Mouse (Mus musculus) layer of hippocampus, postnatal 36 days (tissue): ENCODE data around the gene Sh3pxd2b. TPM values are rescaled to one million over a fixed set of nuclear protein-coding genes. Genes with fewer than 3 reads are reported as not detected.

Source experiments
- total RNA-seq, 2 experiments: library from RNA; stranded (reverse); gene quantifications; 2 replicates each; pipeline ENCODE4 v1.2.3; 2021

Sh3pxd2b gene
- total RNA-seq, 2 experiments from 2014 or later, result 10.5 to 12.6 TPM

Other genes with a start within 250 kb of the Sh3pxd2b start
- not detected for gene Il9r, start 147.5 kb upstream of the Sh3pxd2b start, total RNA-seq
- gene Snrnp25, start 142.4 kb upstream of the Sh3pxd2b start, total RNA-seq, result 10 to 100 TPM; 18.0 to 19.0 TPM
- gene Rhbdf1, start 125.5 kb upstream of the Sh3pxd2b start, total RNA-seq, result 10 to 100 TPM; 13.4 to 16.5 TPM
- 10 to 100 TPM; 16.8 to 17.0 TPM for gene Mpg, start 121.3 kb upstream of the Sh3pxd2b start, total RNA-seq
- 10 to 100 TPM; 47.3 to 61.2 TPM for gene Nprl3, start 80.1 kb upstream of the Sh3pxd2b start, total RNA-seq
- not detected for gene Hba-x, start 71.4 kb upstream of the Sh3pxd2b start, total RNA-seq
- 100 to 1,000 TPM; 243 to 385 TPM for gene Hba-a1, start 64.3 kb upstream of the Sh3pxd2b start, total RNA-seq
- gene Hbq1b, start 60.9 kb upstream of the Sh3pxd2b start, total RNA-seq, result 1 to 10 TPM in 1 of 2 experiments, not detected in 1; 2.3 TPM
- 100 to 1,000 TPM; 192 to 362 TPM for gene Hba-a2, start 51.3 kb upstream of the Sh3pxd2b start, total RNA-seq
- 1 to 10 TPM in 1 of 2 experiments, not detected in 1; 1.4 TPM for gene Hbq1a, start 47.8 kb upstream of the Sh3pxd2b start, total RNA-seq
- gene Ubtd2, start 107.5 kb downstream of the Sh3pxd2b start, total RNA-seq, result 10 to 100 TPM; 34.7 to 34.9 TPM
- 1 to 10 TPM; 2.2 to 2.5 TPM for gene Efcab9, start 184.3 kb downstream of the Sh3pxd2b start, total RNA-seq
- gene Stk10, start 185.5 kb downstream of the Sh3pxd2b start, total RNA-seq, result 1 to 10 TPM; 8.3 to 8.7 TPM